Mouse (Mus musculus) liver, embryonic 14.5 days (tissue): Measurements from ENCODE around the gene Sesn2.
A peak's percentile ranks its signal among the peaks of the same experiment; 100 is the strongest.

Experiments used
- CTCF ChIP-seq: IDR thresholded peaks from 2 replicates; pipeline ENCODE4 v1.5.1; 2016; ENCODE audit warnings: antibody characterized with exemption, low read depth, control low read depth
- EP300 ChIP-seq: IDR thresholded peaks from 2 replicates; pipeline ENCODE4 v1.6.1; 2016; ENCODE audit warnings: antibody characterized with exemption, low read depth

DNA sequence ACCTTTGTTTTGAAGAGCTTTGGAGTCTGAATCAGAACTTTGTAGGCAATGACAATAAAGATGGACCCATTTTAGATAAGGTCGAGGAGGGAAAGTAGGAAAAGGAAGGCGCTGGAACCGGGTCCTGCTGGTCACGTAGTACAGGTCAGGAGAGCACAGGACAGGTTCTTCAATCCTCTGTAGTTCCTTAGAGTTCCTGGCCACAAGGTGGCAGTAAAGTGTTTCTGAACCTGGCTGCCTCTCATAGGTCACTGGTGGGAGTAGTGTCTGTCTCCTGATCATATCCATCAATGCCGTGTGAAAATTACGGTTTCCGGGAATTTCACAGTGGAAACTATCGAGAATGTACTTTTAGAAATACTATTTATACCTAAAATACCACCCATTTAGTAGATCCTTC lies 35.5 kb upstream of the Sesn2 start:
- peak; percentile 85 for TF ChIP-seq CTCF
- no peak for TF ChIP-seq EP300
